Mouse (Mus musculus): ENCODE measurements around the gene Gm10277. TPM values are rescaled to one million over a fixed set of nuclear protein-coding genes. Genes with fewer than 3 reads are reported as not detected.

Gene Gm10277
- polyA plus RNA-seq, 1 experiment from 2014 or later = 3.3 TPM

DNA sequence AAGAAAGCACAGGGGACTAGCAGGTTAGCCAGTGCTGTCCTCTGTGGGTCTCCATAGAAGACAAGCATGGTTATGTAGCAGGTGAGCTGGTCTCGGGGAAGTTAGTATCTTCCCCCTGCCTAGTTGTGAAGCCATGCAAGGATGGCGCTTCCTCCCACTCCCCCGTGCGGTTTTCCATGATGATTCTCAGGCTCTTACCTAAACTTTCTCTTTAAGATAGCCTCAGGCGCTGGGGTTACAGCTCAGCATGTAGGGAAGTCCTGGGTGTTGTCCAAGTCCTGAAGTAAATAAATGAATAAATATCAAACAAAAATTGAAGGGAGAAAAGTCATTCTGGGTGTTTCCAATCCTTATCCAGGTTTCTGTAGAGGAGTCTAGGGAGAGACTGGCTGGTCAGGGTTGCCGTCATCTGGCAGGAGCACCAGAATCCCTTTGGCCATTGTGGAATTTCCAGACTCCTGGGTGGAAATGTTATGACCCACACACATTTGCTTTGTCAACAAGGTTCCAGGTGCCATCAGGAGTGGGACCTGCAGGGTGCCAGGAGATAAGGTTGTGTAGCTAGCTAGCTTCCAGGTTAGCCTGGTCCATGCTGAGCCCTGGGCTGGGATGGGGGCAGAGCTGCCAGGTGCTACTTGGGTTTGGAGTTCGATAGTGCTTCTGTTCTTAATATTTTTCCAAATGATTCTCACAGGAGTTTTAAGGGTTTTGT is 5.3 kb downstream of the Gm10277 start:
- no peak overlapping the region for H3K4me3 ChIP-seq (replicated peaks; ENCODE audit: low read length)
- H3K27me3 ChIP-seq (replicated peaks; ENCODE audit: control insufficient read depth, insufficient read depth, low read length) = no peaks in the 10 kb centered on the region
- H3K36me3 ChIP-seq (ENCODE audit: control insufficient read depth, insufficient read depth) = peaks cover 6% of the 10 kb centered on the region; the same call in 1 of the 2 replicates
- 87% methylated on average over 7 of the region's 7 CpGs for WGBS
- no peak for ATAC-seq
- H3K9ac ChIP-seq (replicated peaks; ENCODE audit: low read depth, low read length) = no peak overlapping the region
- H3K9me3 ChIP-seq (ENCODE audit: control insufficient read depth, low read length) = no peaks in the 10 kb centered on the region
- H3K4me2 ChIP-seq (ENCODE audit: low read length) = no peak overlapping the region
- H3K27ac ChIP-seq (ENCODE audit: low read length) = no peak overlapping the region
- H3K4me1 ChIP-seq (replicated peaks; ENCODE audit: control insufficient read depth, insufficient read depth, low read length) = peaks cover 33% of the 10 kb centered on the region

DNA sequence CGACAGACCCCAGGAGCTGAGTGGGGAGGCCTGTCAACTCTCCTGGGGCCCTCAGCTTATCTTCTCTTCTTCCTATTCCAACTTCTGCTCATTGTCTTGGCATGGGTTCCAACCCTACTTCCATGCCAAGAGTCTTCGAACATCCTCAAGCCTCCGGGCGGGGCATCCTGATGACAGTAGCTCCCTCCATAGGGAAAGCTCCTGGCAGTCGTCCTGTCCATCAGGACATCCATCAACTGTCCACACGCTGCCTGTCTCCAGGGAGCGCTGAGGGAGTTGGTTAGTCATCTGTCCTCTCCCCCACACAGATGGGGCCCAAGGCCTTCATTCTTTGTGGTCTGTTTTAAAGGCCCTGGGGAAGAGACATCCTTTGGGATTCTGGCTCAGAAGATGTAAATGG is 6.5 kb downstream of the Gm10277 start:
- Histone ChIP-seq H3K9me3 (ENCODE audit: control insufficient read depth, low read length) (no peaks in the 10 kb centered on the region), H3K4me2 (ENCODE audit: low read length) (no peak overlapping the region), H3K36me3 (ENCODE audit: control insufficient read depth, insufficient read depth) (peaks cover 6% of the 10 kb centered on the region; the same call in 1 of the 2 replicates), H3K27me3 (replicated peaks; ENCODE audit: control insufficient read depth, insufficient read depth, low read length) (no peaks in the 10 kb centered on the region), H3K4me3 (replicated peaks; ENCODE audit: low read length) (no peak overlapping the region), H3K9ac (replicated peaks; ENCODE audit: low read depth, low read length) (no peak overlapping the region), H3K4me1 (replicated peaks; ENCODE audit: control insufficient read depth, insufficient read depth, low read length) (peaks cover 28% of the 10 kb centered on the region), H3K27ac (ENCODE audit: low read length) (no peak overlapping the region)
- WGBS = 78% methylated on average over 7 of the region's 7 CpGs
- ATAC-seq = no peak

DNA sequence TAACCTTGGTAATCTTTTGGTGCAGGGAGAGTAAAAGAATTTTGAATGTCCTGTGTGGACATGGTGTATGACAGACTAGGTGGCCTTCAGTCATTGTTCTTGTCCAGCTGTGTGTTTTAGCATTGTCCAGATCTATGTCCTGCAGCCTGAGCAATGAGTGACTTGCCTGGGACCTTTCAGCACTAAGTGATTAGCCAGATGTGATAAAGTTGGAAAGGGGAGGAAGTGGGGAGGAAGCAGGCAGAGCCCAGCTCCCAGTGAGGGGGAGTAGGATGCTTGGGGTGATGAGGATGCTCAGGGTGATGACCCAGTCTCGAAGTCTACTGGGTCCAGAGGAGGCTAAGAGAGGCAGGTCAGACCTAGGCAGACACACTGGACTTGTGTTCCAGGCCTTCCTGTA is 8.3 kb downstream of the Gm10277 start:
- no peak for ATAC-seq
- no peak overlapping the region for H3K4me3 ChIP-seq (replicated peaks; ENCODE audit: low read length)

DNA sequence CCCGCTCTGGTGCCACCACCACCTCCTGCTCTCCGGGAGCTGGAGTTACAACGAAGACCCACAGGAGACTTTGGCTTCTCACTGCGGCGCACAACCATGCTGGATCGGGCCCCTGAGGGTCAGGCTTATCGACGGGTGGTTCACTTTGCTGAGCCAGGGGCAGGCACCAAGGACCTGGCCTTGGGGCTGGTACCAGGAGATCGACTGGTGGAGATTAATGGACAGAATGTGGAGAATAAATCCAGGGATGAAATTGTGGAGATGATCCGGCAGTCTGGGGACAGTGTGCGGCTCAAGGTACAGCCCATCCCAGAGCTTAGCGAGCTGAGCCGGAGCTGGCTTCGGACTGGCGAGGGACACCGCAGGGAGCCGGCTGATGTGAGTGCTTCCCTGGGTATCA is 9.6 kb downstream of the Gm10277 start:
- 93% methylated on average over 17 of the region's 17 CpGs for WGBS

More for the DNA sequence above, 8.3 kb downstream of the Gm10277 start:
- H3K4me1 ChIP-seq (replicated peaks; ENCODE audit: control insufficient read depth, insufficient read depth, low read length) = peaks cover 19% of the 10 kb centered on the region
- 96% methylated on average over 1 of the region's 1 CpGs for WGBS
- no peaks in the 10 kb centered on the region for H3K27me3 ChIP-seq (replicated peaks; ENCODE audit: control insufficient read depth, insufficient read depth, low read length)
- H3K36me3 ChIP-seq (ENCODE audit: control insufficient read depth, insufficient read depth) = peaks cover 6% of the 10 kb centered on the region; the same call in 1 of the 2 replicates
- no peak overlapping the region for H3K27ac ChIP-seq (ENCODE audit: low read length)
- H3K4me2 ChIP-seq (ENCODE audit: low read length) = no peak overlapping the region
- H3K9me3 ChIP-seq (ENCODE audit: control insufficient read depth, low read length) = no peaks in the 10 kb centered on the region
- no peak overlapping the region for H3K9ac ChIP-seq (replicated peaks; ENCODE audit: low read depth, low read length)

DNA sequence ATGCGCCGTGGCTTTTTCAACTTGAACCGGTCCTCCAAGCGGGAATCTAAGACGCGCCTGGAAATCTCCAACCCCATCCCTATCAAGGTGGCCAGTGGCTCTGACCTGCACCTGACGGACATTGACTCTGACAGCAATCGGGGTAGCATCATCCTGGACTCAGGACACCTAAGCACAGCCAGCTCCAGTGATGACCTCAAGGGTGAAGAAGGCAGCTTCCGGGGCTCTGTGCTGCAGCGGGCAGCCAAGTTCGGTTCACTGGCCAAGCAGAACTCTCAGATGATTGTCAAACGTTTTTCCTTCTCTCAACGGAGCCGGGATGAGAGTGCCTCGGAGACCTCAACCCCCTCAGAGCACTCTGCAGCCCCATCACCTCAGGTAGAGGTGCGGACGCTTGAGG is 10.1 kb downstream of the Gm10277 start:
- Histone ChIP-seq H3K27ac (ENCODE audit: low read length) (no peak overlapping the region), H3K4me1 (replicated peaks; ENCODE audit: control insufficient read depth, insufficient read depth, low read length) (peaks cover 6% of the 10 kb centered on the region), H3K9me3 (ENCODE audit: control insufficient read depth, low read length) (no peaks in the 10 kb centered on the region), H3K27me3 (replicated peaks; ENCODE audit: control insufficient read depth, insufficient read depth, low read length) (no peaks in the 10 kb centered on the region), H3K4me3 (replicated peaks; ENCODE audit: low read length) (no peak overlapping the region), H3K36me3 (ENCODE audit: control insufficient read depth, insufficient read depth) (peaks cover 6% of the 10 kb centered on the region; the same call in 1 of the 2 replicates), H3K4me2 (ENCODE audit: low read length) (no peak overlapping the region), H3K9ac (replicated peaks; ENCODE audit: low read depth, low read length) (no peak overlapping the region)
- 94% methylated on average over 17 of the region's 17 CpGs for WGBS
- no peak for ATAC-seq

More for the DNA sequence above, 9.6 kb downstream of the Gm10277 start:
- no peak overlapping the region for H3K4me2 ChIP-seq (ENCODE audit: low read length)
- H3K27ac ChIP-seq (ENCODE audit: low read length) = no peak overlapping the region
- ATAC-seq = no peak
- no peak overlapping the region for H3K4me3 ChIP-seq (replicated peaks; ENCODE audit: low read length)
- no peaks in the 10 kb centered on the region for H3K27me3 ChIP-seq (replicated peaks; ENCODE audit: control insufficient read depth, insufficient read depth, low read length)
- H3K9me3 ChIP-seq (ENCODE audit: control insufficient read depth, low read length) = no peaks in the 10 kb centered on the region
- peaks cover 6% of the 10 kb centered on the region for H3K4me1 ChIP-seq (replicated peaks; ENCODE audit: control insufficient read depth, insufficient read depth, low read length)
- H3K9ac ChIP-seq (replicated peaks; ENCODE audit: low read depth, low read length) = no peak overlapping the region
- H3K36me3 ChIP-seq (ENCODE audit: control insufficient read depth, insufficient read depth) = peaks cover 6% of the 10 kb centered on the region; the same call in 1 of the 2 replicates

DNA sequence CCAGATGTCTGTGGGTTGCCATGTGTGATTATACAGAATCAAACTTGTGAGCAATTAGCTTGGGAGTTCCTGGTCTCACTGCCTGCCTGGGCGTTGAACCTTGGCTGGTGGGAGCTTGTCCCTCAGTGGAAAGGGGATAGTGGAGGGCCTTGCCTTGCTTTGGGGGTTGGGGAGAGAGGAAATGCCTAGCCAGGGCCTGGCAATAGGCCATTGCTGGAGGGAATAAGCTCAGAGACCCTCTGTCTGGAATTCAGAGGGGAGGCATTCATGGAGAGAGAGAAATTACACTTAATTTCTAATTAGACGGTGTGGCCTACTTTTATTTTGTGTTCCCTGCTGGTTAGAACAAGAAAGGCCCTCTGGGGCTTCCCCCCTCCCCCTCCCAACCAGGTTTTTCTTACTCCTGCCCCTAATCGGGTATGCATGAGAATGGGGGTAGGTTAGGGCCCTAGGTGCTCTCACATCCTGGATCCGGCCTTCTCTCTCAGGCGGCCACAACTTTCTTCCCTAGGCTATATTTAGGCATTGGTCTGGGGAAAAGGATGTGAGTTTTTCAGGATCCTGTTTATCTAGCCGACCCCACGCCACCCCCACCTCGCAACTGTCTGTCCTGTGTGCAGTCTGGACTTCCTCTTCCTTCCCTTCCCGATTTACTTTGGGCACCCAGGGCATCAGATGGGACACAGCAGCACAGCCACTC is 11.7 kb downstream of the Gm10277 start:
- Histone ChIP-seq H3K9ac (replicated peaks; ENCODE audit: low read depth, low read length) (no peak overlapping the region), H3K36me3 (ENCODE audit: control insufficient read depth, insufficient read depth) (peaks cover 6% of the 10 kb centered on the region; the same call in 1 of the 2 replicates), H3K4me2 (ENCODE audit: low read length) (no peak overlapping the region), H3K9me3 (ENCODE audit: control insufficient read depth, low read length) (no peaks in the 10 kb centered on the region), H3K4me3 (replicated peaks; ENCODE audit: low read length) (no peak overlapping the region), H3K27me3 (replicated peaks; ENCODE audit: control insufficient read depth, insufficient read depth, low read length) (no peaks in the 10 kb centered on the region), H3K27ac (ENCODE audit: low read length) (no peak overlapping the region), H3K4me1 (replicated peaks; ENCODE audit: control insufficient read depth, insufficient read depth, low read length) (peaks cover 6% of the 10 kb centered on the region)
- 42% methylated on average over 9 of the region's 9 CpGs for WGBS
- 0 out of 2 replicates have a peak, but pooled peaks have one; percentile 45 for ATAC-seq

DNA sequence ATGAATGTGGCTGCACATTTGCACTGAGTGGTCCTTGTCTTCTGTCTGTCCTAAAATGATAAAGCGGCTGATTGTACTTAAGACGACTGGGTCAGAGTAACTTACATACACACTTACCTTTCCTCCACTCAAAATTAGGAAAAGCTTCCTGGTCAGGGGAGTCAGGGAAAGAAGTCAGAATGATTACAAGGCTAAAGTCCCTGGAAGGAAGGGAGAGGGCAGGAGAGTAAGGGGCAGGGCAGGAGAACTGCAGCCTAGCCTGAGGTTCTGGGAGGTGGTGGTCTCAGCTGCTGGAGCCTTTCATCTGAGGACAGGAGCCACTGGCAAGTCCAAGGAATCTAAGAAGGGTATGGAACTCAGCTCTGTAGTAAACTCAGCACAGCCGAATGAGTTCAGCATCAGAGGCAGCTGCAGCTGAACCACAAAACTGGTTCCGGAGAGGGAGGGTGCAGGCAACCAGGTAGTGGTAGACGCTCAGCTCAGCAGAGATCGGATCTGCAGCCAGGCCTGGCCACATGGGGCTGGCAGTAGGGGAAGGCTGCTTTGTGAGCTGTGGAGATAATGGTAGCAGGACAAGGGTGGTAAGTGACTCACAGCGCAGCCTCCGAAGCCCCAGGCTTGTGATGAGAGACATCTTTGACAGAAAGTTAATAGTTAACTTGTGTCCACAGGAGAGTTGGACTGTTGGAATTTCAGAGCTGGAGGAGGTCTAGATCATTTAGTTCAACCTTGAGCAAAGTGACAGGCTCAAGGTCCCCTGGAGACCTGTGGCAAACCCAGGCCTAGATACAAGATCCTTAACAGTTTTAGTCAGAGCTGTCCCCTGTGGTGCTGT is 15.5 kb downstream of the Gm10277 start:
- Histone ChIP-seq H3K9ac (replicated peaks; ENCODE audit: low read depth, low read length) (no peak overlapping the region), H3K9me3 (ENCODE audit: control insufficient read depth, low read length) (no peaks in the 10 kb centered on the region), H3K36me3 (ENCODE audit: control insufficient read depth, insufficient read depth) (no peaks in the 10 kb centered on the region), H3K4me1 (replicated peaks; ENCODE audit: control insufficient read depth, insufficient read depth, low read length) (peaks cover 6% of the 10 kb centered on the region), H3K27ac (ENCODE audit: low read length) (no peak overlapping the region), H3K27me3 (replicated peaks; ENCODE audit: control insufficient read depth, insufficient read depth, low read length) (no peaks in the 10 kb centered on the region), H3K4me2 (ENCODE audit: low read length) (no peak overlapping the region), H3K4me3 (replicated peaks; ENCODE audit: low read length) (no peak overlapping the region)
- 68% methylated on average over 8 of the region's 8 CpGs for WGBS
- ATAC-seq = no peak

DNA sequence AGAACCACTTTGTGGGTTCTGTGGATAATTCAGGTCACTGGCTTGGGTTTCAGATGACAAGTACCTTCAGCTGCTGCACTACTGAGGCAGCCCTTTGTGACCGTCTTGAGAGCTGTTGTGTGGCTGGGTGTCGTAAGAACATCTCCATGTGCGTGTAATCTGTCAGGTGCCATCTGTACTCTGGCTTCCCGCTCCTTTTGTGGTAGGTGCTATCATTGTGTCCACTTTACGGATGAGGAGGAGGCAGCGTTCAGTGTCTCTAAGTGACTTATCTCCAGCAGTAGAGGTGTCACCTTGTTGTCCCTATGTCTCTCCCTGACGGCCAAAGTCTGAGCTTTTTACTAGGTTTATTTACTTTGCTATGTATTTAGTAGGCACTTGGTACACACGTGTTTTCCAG is 17.2 kb downstream of the Gm10277 start:
- Histone ChIP-seq H3K4me2 (ENCODE audit: low read length) (no peak overlapping the region), H3K27ac (ENCODE audit: low read length) (no peak overlapping the region), H3K9ac (replicated peaks; ENCODE audit: low read depth, low read length) (no peak overlapping the region), H3K36me3 (ENCODE audit: control insufficient read depth, insufficient read depth) (no peaks in the 10 kb centered on the region), H3K4me3 (replicated peaks; ENCODE audit: low read length) (no peak overlapping the region), H3K27me3 (replicated peaks; ENCODE audit: control insufficient read depth, insufficient read depth, low read length) (no peaks in the 10 kb centered on the region), H3K9me3 (ENCODE audit: control insufficient read depth, low read length) (no peaks in the 10 kb centered on the region), H3K4me1 (replicated peaks; ENCODE audit: control insufficient read depth, insufficient read depth, low read length) (peaks cover 17% of the 10 kb centered on the region)
- no peak for ATAC-seq
- WGBS = 85% methylated on average over 8 of the region's 8 CpGs

DNA sequence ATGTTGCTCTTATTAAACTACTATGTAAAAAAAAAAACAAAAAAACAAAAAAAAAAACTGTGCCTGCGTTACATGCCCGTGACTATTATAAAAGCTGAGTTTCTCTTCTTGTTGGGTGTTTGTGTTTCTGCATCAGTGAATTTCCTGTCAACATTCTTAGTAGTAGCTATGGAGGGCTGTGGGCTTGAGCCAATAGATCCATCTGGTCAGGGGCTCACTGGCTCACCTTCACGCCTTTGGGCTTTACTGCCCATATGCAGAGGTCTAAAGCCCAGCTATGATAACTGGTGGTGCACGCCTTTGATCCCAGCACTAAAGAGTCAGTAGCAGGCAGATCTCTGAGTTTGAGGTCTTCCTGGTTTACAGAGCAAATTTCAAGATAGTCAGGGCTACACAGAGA is 18.1 kb downstream of the Gm10277 start:
- no peaks in the 10 kb centered on the region for H3K27me3 ChIP-seq (replicated peaks; ENCODE audit: control insufficient read depth, insufficient read depth, low read length)
- no peaks in the 10 kb centered on the region for H3K9me3 ChIP-seq (ENCODE audit: control insufficient read depth, low read length)
- H3K36me3 ChIP-seq (ENCODE audit: control insufficient read depth, insufficient read depth) = no peaks in the 10 kb centered on the region
- no peak overlapping the region for H3K4me3 ChIP-seq (replicated peaks; ENCODE audit: low read length)
- H3K4me2 ChIP-seq (ENCODE audit: low read length) = no peak overlapping the region
- H3K4me1 ChIP-seq (replicated peaks; ENCODE audit: control insufficient read depth, insufficient read depth, low read length) = peaks cover 26% of the 10 kb centered on the region
- WGBS = 73% methylated on average over 4 of the region's 4 CpGs
- H3K9ac ChIP-seq (replicated peaks; ENCODE audit: low read depth, low read length) = no peak overlapping the region
- no peak overlapping the region for H3K27ac ChIP-seq (ENCODE audit: low read length)
- ATAC-seq = no peak

All from forebrain, embryonic 16.5 days (tissue).